Mouse (Mus musculus) liver, embryonic 11.5 days (tissue): ENCODE measurements around the gene Mtg2. TPM values are rescaled to one million over a fixed set of nuclear protein-coding genes. Genes with fewer than 3 reads are reported as not detected.

Experiments
- ATAC-seq: fragments of 200-750 bp; cut with Nextera tagmentation; replicated peaks from 2 replicates; pipeline ENCODE4 v1.8.0; 2017; ENCODE audit warnings: moderate number of reproducible peaks, mild to moderate bottlenecking, moderate TSS enrichment, moderate library complexity; ENCODE audit not compliant: low FRiP score
- DNase-seq: peaks from one replicate; pipeline ENCODE4 v3.0.0-alpha.2; 2017; ENCODE audit warnings: low spot score
- H3K27ac ChIP-seq: fragments of 300-500 bp; sonication (generic); 2 replicates; pipeline ENCODE4 v1.5.1; 2014; ENCODE audit warnings: mild to moderate bottlenecking, low read depth, low read length, control low read depth
- H3K27me3 ChIP-seq: fragments of 300-500 bp; sonication (generic); replicated peaks from 2 replicates; pipeline ENCODE4 v1.6.1; 2014; ENCODE audit warnings: low read length, mixed read lengths; ENCODE audit not compliant: control insufficient read depth, insufficient read depth
- H3K36me3 ChIP-seq: fragments of 300-500 bp; sonication (generic); 2 replicates; pipeline ENCODE4 v1.6.1; 2014; ENCODE audit warnings: mild to moderate bottlenecking, low read length, moderate library complexity, mixed read lengths; ENCODE audit not compliant: control insufficient read depth, insufficient read depth
- H3K4me1 ChIP-seq: fragments of 300-500 bp; sonication (generic); replicated peaks from 2 replicates; pipeline ENCODE4 v1.6.1; 2014; ENCODE audit warnings: low read length, mixed read lengths; ENCODE audit not compliant: control insufficient read depth, insufficient read depth
- H3K4me2 ChIP-seq: fragments of 300-500 bp; sonication (generic); 2 replicates; pipeline ENCODE4 v1.6.1; 2014; ENCODE audit warnings: mild to moderate bottlenecking, control low read depth, moderate library complexity
- H3K4me3 ChIP-seq: fragments of 300-500 bp; sonication (generic); 2 replicates; pipeline ENCODE4 v1.5.1; 2014; ENCODE audit warnings: low read depth, low read length, control low read depth
- H3K9ac ChIP-seq: fragments of 300-500 bp; sonication (generic); 2 replicates; pipeline ENCODE4 v1.6.1; 2014; ENCODE audit warnings: low read depth, low read length, control low read depth
- H3K9me3 ChIP-seq: fragments of 300-500 bp; sonication (generic); 2 replicates; pipeline ENCODE4 v1.6.1; 2016; ENCODE audit warnings: low read length, inconsistent platforms, mixed read lengths; ENCODE audit not compliant: control insufficient read depth
- WGBS: fragments of 180-500 bp; shearing (Covaris S2); extraction: QIAGEN DNeasy Blood & Tissue Kit; methylation state at CpG from one replicate; pipeline ENCODE4 v1.1.7; 2014; 5-methylcytosine and 5-hydroxymethylcytosine counted together
- polyA plus RNA-seq: library from polyadenylated mRNA; unstranded; fragments of >200 nt; fragmentation: Nextera tagmentation; extraction: Ambion mirVana; gene quantifications from 2 replicates; pipeline ENCODE4 v1.2.1, GENCODE M21; 2014

Gene Mtg2
- polyA plus RNA-seq, 1 experiment from 2014 or later = 23.1 TPM

GRCm38 (mm10) chr2:180072886-180073285, 2.5 kb downstream of the Mtg2 start:
- DNase-seq = no peak
- 88% methylated on average over 7 of the region's 7 CpGs for WGBS

GRCm38 (mm10) chr2:180077622-180078021, 7.2 kb downstream of the Mtg2 start:
- no peak for ATAC-seq
- no peak overlapping the region for H3K9ac ChIP-seq
- H3K4me2 ChIP-seq = no peak overlapping the region
- H3K36me3 ChIP-seq = peaks cover 2% of the 10 kb centered on the region; the same call in 1 of the 2 replicates
- H3K4me3 ChIP-seq = no peak overlapping the region
- H3K9me3 ChIP-seq = no peaks in the 10 kb centered on the region
- no peaks in the 10 kb centered on the region for H3K27me3 ChIP-seq
- H3K27ac ChIP-seq = no peak overlapping the region
- 79% methylated on average over 3 of the region's 3 CpGs for WGBS
- no peaks in the 10 kb centered on the region for H3K4me1 ChIP-seq
- DNase-seq = no peak

More at GRCm38 (mm10) chr2:180072886-180073285, 2.5 kb downstream of the Mtg2 start:
- H3K9ac ChIP-seq = no peak overlapping the region
- H3K27ac ChIP-seq = no peak overlapping the region
- no peak overlapping the region for H3K4me2 ChIP-seq
- H3K27me3 ChIP-seq = no peaks in the 10 kb centered on the region
- H3K4me3 ChIP-seq = no peak overlapping the region
- H3K4me1 ChIP-seq = peaks cover 8% of the 10 kb centered on the region
- H3K36me3 ChIP-seq = 0 out of 2 replicates have a peak, but pooled peaks cover 2% of the 10 kb centered on the region
- H3K9me3 ChIP-seq = no peaks in the 10 kb centered on the region
- no peak for ATAC-seq

GRCm38 (mm10) chr2:180080680-180081079, 10.3 kb downstream of the Mtg2 start:
- H3K27ac ChIP-seq = no peak overlapping the region
- WGBS = 88% methylated on average over 8 of the region's 8 CpGs
- DNase-seq (no peak), ATAC-seq (no peak)
- H3K4me3 ChIP-seq = no peak overlapping the region
- H3K9ac ChIP-seq = no peak overlapping the region
- no peaks in the 10 kb centered on the region for H3K9me3 ChIP-seq
- H3K27me3 ChIP-seq = no peaks in the 10 kb centered on the region
- peaks cover 2% of the 10 kb centered on the region; the same call in 1 of the 2 replicates for H3K36me3 ChIP-seq
- no peaks in the 10 kb centered on the region; the same call in 1 of the 2 replicates for H3K4me1 ChIP-seq
- H3K4me2 ChIP-seq = no peak overlapping the region

GRCm38 (mm10) chr2:180083063-180083462, 12.7 kb downstream of the Mtg2 start:
- H3K36me3 ChIP-seq = peaks cover 2% of the 10 kb centered on the region; the same call in 1 of the 2 replicates
- H3K4me2 ChIP-seq = no peak overlapping the region
- no peaks in the 10 kb centered on the region for H3K9me3 ChIP-seq
- H3K4me3 ChIP-seq = no peak overlapping the region
- no peak overlapping the region for H3K9ac ChIP-seq
- H3K27me3 ChIP-seq = no peaks in the 10 kb centered on the region
- no peaks in the 10 kb centered on the region; the same call in 1 of the 2 replicates for H3K4me1 ChIP-seq
- 89% methylated on average over 10 of the region's 10 CpGs for WGBS
- DNase-seq = no peak
- H3K27ac ChIP-seq = no peak overlapping the region
- ATAC-seq = no peak

GRCm38 (mm10) chr2:180084565-180084964, 14.2 kb downstream of the Mtg2 start:
- Histone ChIP-seq H3K4me1 (no peaks in the 10 kb centered on the region; the same call in 1 of the 2 replicates), H3K9me3 (no peaks in the 10 kb centered on the region), H3K4me2 (no peak overlapping the region), H3K9ac (no peak overlapping the region), H3K27me3 (no peaks in the 10 kb centered on the region), H3K27ac (no peak overlapping the region), H3K4me3 (no peak overlapping the region), H3K36me3 (peaks cover 2% of the 10 kb centered on the region; the same call in 1 of the 2 replicates)
- DNase-seq (no peak), ATAC-seq (no peak)
- WGBS = 46% methylated on average over 3 of the region's 3 CpGs

GRCm38 (mm10) chr2:180085926-180086636, 15.7 kb downstream of the Mtg2 start:
- Histone ChIP-seq H3K4me3 (no peak overlapping the region), H3K9ac (no peak overlapping the region), H3K4me2 (no peak overlapping the region), H3K9me3 (no peaks in the 10 kb centered on the region), H3K27me3 (no peaks in the 10 kb centered on the region), H3K4me1 (no peaks in the 10 kb centered on the region; the same call in 1 of the 2 replicates), H3K27ac (no peak overlapping the region; the same call in 1 of the 2 replicates), H3K36me3 (no peaks in the 10 kb centered on the region; the same call in 1 of the 2 replicates)
- ATAC-seq = no peak
- no peak for DNase-seq
- WGBS = 72% methylated on average over 16 of the region's 16 CpGs

GRCm38 (mm10) chr2:180086637-180087027, 16.2 kb downstream of the Mtg2 start:
- Histone ChIP-seq H3K4me1 (no peaks in the 10 kb centered on the region; the same call in 1 of the 2 replicates), H3K36me3 (no peaks in the 10 kb centered on the region; the same call in 1 of the 2 replicates), H3K9me3 (no peaks in the 10 kb centered on the region), H3K9ac (no peak overlapping the region), H3K27me3 (no peaks in the 10 kb centered on the region), H3K4me3 (no peak overlapping the region), H3K27ac (no peak overlapping the region), H3K4me2 (no peak overlapping the region)
- WGBS = 79% methylated on average over 5 of the region's 5 CpGs
- no peak for DNase-seq
- ATAC-seq = no peak

- H3K9me3 ChIP-seq = no peaks in the 10 kb centered on the region
- no peaks in the 10 kb centered on the region for H3K27me3 ChIP-seq
- no peak overlapping the region for H3K9ac ChIP-seq
- no peak overlapping the region for H3K4me2 ChIP-seq
- no peaks in the 10 kb centered on the region; the same call in 1 of the 2 replicates for H3K36me3 ChIP-seq
- H3K27ac ChIP-seq = no peak overlapping the region
- ATAC-seq (no peak), DNase-seq (no peak)
- no peaks in the 10 kb centered on the region; the same call in 1 of the 2 replicates for H3K4me1 ChIP-seq
- no peak overlapping the region for H3K4me3 ChIP-seq
- 89% methylated on average over 4 of the region's 4 CpGs for WGBS
Measured at GRCm38 (mm10) chr2:180087472-180087871, 17.1 kb downstream of the Mtg2 start.

- DNase-seq = no peak
- Histone ChIP-seq H3K4me2 (no peak overlapping the region), H3K9me3 (no peaks in the 10 kb centered on the region), H3K27me3 (no peaks in the 10 kb centered on the region), H3K4me1 (no peaks in the 10 kb centered on the region), H3K27ac (no peak overlapping the region), H3K4me3 (no peak overlapping the region), H3K36me3 (no peaks in the 10 kb centered on the region; the same call in 1 of the 2 replicates), H3K9ac (no peak overlapping the region)
- 71% methylated on average over 11 of the region's 11 CpGs for WGBS
- no peak for ATAC-seq
Measured at GRCm38 (mm10) chr2:180090285-180090684, 19.9 kb downstream of the Mtg2 start.
